Mouse (Mus musculus): ENCODE results near the gene Mapre3.

Gene Mapre3

DNA sequence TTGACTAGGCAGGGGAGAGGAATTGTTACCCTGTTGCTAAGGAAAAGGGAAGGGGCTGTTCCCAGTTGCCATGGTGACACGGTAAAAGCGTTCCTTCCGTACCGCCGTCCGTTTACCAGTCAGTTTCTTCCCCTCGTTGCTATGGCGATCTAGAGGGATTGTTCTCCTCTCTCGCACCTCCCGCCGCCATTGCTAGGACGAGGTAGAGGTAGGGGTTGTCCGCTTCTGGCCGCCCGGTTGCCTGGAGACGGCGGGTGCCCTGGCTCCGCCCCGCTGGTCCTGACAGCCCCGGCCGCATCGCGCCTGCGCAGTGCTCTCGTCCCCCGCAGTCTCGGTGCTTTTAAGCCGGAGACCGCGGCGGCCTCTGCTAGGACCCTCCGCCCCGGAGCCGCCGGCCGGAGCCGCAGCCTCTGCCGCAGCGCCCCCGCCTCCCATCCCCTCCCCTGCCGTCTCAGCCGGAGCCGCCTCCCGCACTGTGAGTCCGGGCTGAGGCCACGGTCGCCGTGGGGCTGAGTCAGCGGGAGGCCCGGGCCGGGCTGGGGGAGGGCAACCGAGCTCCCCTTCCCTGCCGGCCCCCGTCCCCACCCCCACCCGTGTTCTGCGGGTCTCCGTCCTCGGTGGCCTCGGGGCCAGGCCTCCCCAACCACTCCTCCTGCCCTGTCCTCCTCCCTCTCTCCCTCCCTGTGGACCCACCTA lies at the start of gene Mapre3:
TSS of gene Mapre3 (plus strand) at position 218 of the 696 bp plus-strand sequence.
- DNase-seq (ENCODE audit: extremely low spot score), result peak; percentile 93

DNA sequence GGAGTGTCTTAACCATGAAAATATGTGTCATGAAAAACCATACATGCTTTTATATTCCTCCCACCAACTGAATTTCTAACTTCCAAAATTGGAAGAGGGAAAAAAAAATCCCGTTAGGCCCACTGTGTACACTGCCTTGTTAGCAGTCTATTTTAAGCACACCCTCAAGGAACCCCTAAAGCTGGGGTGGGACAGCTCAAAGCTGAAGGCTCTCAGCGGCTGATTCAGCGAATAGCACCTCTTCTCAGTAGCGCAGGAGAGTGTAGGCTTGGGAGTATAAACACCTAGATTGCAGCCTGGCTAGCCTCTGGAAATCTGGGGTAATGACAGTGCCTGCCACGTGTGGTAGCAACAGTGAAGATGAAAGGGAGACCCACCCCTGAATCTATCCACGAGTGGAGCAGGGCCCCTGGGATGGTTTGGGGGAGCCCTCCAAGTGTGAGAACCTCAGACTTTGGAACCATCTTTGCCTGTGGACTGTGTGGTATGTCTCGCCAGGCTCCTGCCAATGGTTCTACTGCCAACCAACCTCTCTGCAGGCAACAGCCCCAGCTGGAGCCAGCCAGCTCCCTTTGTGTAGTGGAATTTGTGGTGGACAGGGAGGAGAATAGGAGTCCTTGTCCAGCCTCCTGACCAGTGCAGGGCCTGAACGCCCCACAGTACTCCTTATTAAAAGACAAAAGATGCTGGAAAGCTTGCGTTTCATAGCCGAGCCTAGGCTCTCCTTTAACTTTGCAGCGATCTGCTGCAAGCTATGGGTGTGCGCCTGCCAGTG lies 48.7 kb upstream of the Mapre3 start:
- no peak for DNase-seq (ENCODE audit: extremely low spot score)

DNA sequence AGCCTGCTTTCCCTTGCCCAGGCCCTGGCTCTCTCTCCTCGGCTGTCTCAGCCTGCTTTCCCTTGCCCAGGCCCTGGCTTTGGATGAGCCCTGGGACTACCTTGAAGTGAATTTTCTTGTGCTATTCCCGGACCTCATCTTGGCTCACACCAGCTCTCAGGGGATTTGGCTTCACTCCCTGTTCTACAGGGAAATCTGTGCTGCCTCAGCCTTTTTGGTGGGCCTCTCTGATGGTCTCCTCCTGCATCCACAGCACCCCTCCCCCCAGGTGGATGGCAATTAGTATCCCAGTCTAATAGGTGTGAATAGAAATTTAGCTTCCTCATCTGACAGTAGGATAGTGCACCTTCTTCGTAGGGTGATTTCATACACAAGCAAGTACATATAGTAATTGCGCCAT lies 46.4 kb upstream of the Mapre3 start:
- no peak for DNase-seq (ENCODE audit: extremely low spot score)

DNA sequence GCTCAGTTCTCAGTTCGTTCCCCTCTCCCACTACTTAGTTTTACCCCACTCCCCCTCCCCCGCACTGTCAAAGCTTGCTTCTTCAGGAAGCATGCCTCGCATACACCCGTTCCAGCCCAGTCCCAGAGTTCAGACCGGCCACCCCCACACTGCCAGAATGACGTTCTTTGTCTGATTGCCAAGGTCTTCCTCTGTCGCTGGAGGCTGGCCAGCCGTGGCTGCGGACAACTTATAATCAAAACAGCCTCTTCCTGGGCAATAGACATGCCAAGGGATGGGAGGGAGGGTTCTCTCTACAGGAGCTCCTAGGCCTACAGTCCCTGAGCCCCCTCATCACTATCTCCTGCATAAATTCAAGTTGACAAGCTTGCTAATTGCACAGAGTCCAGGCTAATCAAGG lies 45.8 kb upstream of the Mapre3 start:
- no peak for DNase-seq (ENCODE audit: extremely low spot score)

- no peak for DNase-seq (ENCODE audit: extremely low spot score)
Observed at GRCm38 (mm10) chr5:30769075-30769474, 45.4 kb upstream of the Mapre3 start.

- peak; percentile 79 for DNase-seq (ENCODE audit: extremely low spot score)
Observed at GRCm38 (mm10) chr5:30774601-30775371, 39.7 kb upstream of the Mapre3 start.

GRCm38 (mm10) chr5:30780699-30781098 lies 33.7 kb upstream of the Mapre3 start:
- DNase-seq (ENCODE audit: extremely low spot score), result no peak

GRCm38 (mm10) chr5:30781147-30781546 lies 33.3 kb upstream of the Mapre3 start:
- DNase-seq (ENCODE audit: extremely low spot score), result no peak

DNA sequence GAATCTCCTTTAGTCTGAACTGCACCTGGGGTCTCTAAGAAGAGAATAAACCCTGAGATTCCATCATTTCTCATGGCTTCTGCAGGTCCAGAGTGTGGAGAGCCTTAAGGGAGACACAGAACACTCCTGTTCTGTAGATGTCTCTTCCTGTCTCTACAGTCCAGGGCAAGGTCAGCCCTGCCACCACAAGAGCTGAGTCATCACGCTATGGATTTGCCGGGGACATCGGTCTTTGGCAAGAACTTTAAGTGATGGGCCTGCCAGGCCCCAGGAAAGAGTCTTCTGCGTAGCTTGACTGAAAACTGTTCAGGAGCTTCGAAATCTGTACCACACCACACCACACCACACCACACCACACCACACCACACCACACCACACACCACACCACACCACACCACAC lies 27.1 kb upstream of the Mapre3 start:
- DNase-seq (ENCODE audit: extremely low spot score), result no peak

GRCm38 (mm10) chr5:30790047-30790446 lies 24.4 kb upstream of the Mapre3 start:
- DNase-seq (ENCODE audit: extremely low spot score), result no peak

- DNase-seq (ENCODE audit: extremely low spot score), result peak; percentile 81
Observed at GRCm38 (mm10) chr5:30796125-30796524, 18.3 kb upstream of the Mapre3 start.

GRCm38 (mm10) chr5:30797482-30797881 lies 17.0 kb upstream of the Mapre3 start:
- no peak for DNase-seq (ENCODE audit: extremely low spot score)

DNA sequence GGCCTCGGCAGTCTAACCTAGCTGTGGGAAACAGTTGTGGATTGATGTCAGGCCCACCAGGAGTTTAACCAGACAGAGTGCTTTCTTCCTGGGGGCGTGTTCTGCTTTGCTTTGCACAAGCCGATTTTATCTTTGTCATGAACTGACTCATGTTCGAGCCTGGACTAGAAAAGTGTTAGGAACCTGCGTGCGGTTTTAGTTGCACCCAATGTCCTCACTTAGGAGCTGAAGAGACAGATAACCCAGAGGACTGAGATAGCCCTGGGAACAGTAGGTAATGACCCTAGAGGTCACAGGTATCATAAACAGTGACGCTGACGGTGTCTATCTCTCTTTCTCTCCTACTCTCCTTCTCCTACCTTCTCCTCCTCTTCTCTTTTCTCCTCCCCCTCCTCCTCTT lies 16.5 kb upstream of the Mapre3 start:
- DNase-seq (ENCODE audit: extremely low spot score), result no peak

GRCm38 (mm10) chr5:30798965-30799364 lies 15.5 kb upstream of the Mapre3 start:
- no peak for DNase-seq (ENCODE audit: extremely low spot score)

GRCm38 (mm10) chr5:30802724-30803467 lies 11.5 kb upstream of the Mapre3 start:
- DNase-seq (ENCODE audit: extremely low spot score), result no peak

DNA sequence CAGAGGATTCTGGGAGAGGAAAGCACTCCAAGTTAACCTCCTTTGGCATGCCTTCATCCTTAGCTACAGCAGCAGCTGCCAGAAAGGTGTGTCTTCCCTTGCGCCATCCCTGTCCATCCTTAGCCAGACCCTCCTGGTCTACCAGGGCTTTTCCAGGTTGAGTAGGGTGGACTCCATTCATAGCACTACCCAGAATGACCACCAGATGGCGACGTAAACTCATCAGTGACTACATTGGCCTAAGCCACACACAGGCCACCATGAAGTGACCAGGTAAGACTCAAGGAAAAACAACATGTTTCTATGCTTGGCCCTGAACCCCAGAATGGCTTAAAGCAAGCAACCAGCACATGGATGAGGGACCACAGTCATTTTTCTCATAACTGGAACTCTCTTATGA lies 8.3 kb upstream of the Mapre3 start:
- peak; percentile 87 for DNase-seq (ENCODE audit: extremely low spot score)

DNA sequence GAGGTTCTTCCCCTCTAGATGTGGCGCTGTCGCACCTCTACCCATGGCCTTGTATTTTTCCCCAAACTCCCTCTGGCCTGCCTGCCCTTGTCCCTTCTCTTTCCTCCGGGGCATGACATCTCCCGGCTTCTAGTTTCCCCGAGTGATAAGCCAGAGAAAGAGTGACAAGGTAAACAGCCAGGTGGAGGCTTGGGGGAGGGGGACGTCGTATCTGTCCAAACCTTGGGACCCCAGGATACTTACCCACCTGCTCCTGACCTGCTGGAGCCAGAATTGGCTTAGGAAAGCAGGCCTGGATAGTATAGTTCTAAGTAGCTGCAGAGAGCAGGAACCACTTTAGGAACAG lies 652 bp downstream of the Mapre3 start:
- no peak for DNase-seq (ENCODE audit: extremely low spot score)

DNA sequence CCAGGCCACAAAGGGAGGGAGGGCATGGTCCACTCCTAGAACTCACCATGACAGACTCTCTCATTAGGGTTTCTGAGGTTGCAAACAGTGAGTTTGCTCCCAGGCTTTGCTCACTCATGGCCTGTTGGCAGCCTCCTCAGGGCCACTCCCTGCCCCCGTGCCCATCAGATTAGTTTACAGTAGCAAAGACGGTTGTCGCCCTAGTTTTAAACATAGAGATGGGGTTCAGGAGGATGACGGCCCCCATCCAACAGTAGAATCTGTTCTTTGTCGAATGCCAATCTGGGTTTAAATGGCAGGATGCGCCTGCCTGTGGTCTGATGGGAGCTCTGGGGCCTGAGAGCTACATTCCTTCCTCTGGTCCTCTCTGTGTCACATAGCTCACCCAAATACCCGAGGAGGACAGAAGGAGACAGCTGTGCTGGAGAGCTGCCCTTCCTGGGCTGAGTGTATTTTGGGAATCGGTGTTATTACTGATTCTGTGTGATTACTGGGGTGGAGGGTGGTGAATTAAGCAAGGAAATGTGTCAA lies 1.9 kb downstream of the Mapre3 start:
- no peak for DNase-seq (ENCODE audit: extremely low spot score)

DNA sequence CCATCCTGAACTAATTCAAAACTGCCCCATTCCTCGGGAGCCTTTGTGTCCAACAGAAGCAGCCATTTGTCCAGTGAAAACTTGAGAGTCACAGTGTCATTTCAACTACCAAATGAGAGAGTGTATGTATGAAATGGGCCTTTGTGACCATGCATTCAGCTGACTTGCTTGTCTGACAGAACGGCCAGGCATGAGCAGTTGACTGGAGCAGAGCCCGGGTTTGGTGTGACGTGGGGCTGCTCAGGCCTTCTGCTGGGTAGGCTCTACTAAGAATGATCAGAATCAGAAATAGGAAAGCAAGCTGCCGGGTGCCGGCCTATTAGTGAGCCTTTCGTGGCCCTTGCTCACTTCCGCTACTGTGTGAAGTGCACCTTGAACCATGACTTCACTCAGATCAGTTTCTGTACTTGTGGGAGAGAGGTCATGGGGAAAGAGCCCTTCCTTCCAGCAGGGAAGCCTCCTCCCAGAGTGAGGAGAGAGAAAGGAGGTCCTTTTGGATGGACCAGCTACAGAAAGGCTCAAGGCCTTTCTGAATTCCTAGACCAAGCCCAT lies 4.4 kb downstream of the Mapre3 start:
- DNase-seq (ENCODE audit: extremely low spot score), result no peak

GRCm38 (mm10) chr5:30822689-30823088 lies 8.2 kb downstream of the Mapre3 start:
- DNase-seq (ENCODE audit: extremely low spot score), result no peak

- DNase-seq (ENCODE audit: extremely low spot score), result no peak
Observed at GRCm38 (mm10) chr5:30823091-30823490, 8.7 kb downstream of the Mapre3 start.

Data from embryo, embryonic 9.5 days (tissue).